8 mouse cellular contexts compared by ENCODE assay signal in the genomic region with DNA sequence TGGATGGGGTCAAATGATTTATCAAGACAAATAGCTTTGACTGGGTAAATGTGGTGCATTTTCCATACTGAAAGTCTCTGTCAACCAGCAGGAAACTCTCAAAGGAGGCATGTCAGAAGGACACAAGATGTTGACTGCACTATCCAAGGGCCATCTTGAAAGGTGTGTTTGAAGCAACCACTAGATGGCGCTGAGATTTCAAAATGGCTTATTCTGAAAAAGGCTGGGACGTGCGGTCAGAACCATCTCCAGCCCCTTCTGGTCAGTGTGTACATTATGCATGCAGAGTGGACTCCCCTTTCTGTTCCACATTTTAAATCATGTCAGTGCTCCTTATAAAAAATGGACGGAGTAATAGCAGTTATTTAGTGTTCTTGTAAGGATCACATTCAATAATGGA.
DNase-seq lines count a peak whose midpoint lies in the region; ATAC-seq and TF ChIP-seq lines count a peak whose summit lies in the region.

No protein-coding gene starts in this region.

- no peaks in the 10 kb centered on the region for H3K27me3 ChIP-seq in heart, adult 2 months (ENCODE audit: control insufficient read depth, insufficient read depth, low read length)
- H3K27me3 ChIP-seq in intestine, embryonic 16.5 days (replicated peaks; ENCODE audit: control insufficient read depth, insufficient read depth, low read length), result no peaks in the 10 kb centered on the region
- no peaks in the 10 kb centered on the region for H3K27me3 ChIP-seq in neural tube, embryonic 13.5 days

- H3K4me1 ChIP-seq in heart, adult 2 months (ENCODE audit: control insufficient read depth, insufficient read depth, low read length), result no peaks in the 10 kb centered on the region
- H3K4me1 ChIP-seq in ES-E14 (ENCODE audit: control insufficient read depth in 2 of 2, insufficient read depth in 2 of 2, low read length in 2 of 2, poor library complexity in 1 of 2), result no peaks in the 10 kb centered on the region
- no peaks in the 10 kb centered on the region for H3K4me1 ChIP-seq in intestine, embryonic 16.5 days (ENCODE audit: control insufficient read depth, insufficient read depth, low read length)
- no peaks in the 10 kb centered on the region for H3K4me1 ChIP-seq in neural tube, embryonic 13.5 days (replicated peaks)

- intact Hi-C loops in heart, adult 2 months (cut with DNase I), result loop anchor here (10.0 kb wide), 1 partner anchor 1425 kb away; no protein-coding TSS in a partner anchor
- intact Hi-C loops in left cerebral cortex, postnatal 4 days (cut with DNase I), result no loop called here

- TF ChIP-seq EP300 in heart, adult 2 months (IDR thresholded peaks at IDR 0.05; ENCODE audit: insufficient read depth, low read depth, low read length), result no peak

- no peak overlapping the region for H3K4me2 ChIP-seq in intestine, embryonic 16.5 days (ENCODE audit: low read depth, low read length)
- no peak overlapping the region for H3K4me2 ChIP-seq in neural tube, embryonic 13.5 days

- TF ChIP-seq CTCF in heart, adult 2 months (IDR thresholded peaks at IDR 0.05), result peak; percentile 70

- 13% methylated on average over 4 of the region's 4 CpGs for WGBS in heart, adult 2 months
- 10% methylated on average over 4 of the region's 4 CpGs for WGBS in intestine, embryonic 16.5 days
- 4% methylated on average over 4 of the region's 4 CpGs for WGBS in neural tube, embryonic 13.5 days

- no peak overlapping the region for H3K4me3 ChIP-seq in heart, adult 2 months
- H3K4me3 ChIP-seq in ES-E14 (ENCODE audit: insufficient read depth in 1 of 2, low read depth in 1 of 2, low read length in 2 of 2, poor library complexity in 1 of 2, severe bottlenecking in 1 of 2), result no peak overlapping the region
- H3K4me3 ChIP-seq in intestine, embryonic 16.5 days (ENCODE audit: low read length), result no peak overlapping the region
- no peak overlapping the region for H3K4me3 ChIP-seq in neural tube, embryonic 13.5 days

- TF ChIP-seq POLR2A in heart, adult 2 months (IDR thresholded peaks at IDR 0.05; ENCODE audit: insufficient read depth, low read depth, low read length), result no peak

- in situ Hi-C loops in ES-E14 (cut with MboI; ENCODE audit: low sequenced_read_pairs in 2 of 2, unreplicated experiment in 2 of 2), result no loop called here

- no peak for DNase-seq in heart, adult 2 months
- DNase-seq in heart, adult 9 months (ENCODE audit: low spot score in 2 of 2), result no peak
- peak; percentile 47 for DNase-seq in ES-E14 (ENCODE audit: low read depth, low spot score)
- peak; percentile 89 for DNase-seq in embryo, embryonic 10 days (ENCODE audit: low spot score)
- DNase-seq in left cerebral cortex, postnatal 4 days, result peak; percentile 53

- no peak overlapping the region for H3K27ac ChIP-seq in heart, adult 2 months
- no peak overlapping the region for H3K27ac ChIP-seq in ES-E14 (ENCODE audit: insufficient read depth, low read depth, low read length, poor library complexity, severe bottlenecking)
- no peak overlapping the region for H3K27ac ChIP-seq in intestine, embryonic 16.5 days (ENCODE audit: low read length)
- no peak overlapping the region for H3K27ac ChIP-seq in neural tube, embryonic 13.5 days (replicated peaks)

- no peaks in the 10 kb centered on the region for H3K36me3 ChIP-seq in heart, adult 2 months (ENCODE audit: control insufficient read depth, insufficient read depth, low read length)
- no peaks in the 10 kb centered on the region for H3K36me3 ChIP-seq in ES-E14 (ENCODE audit: control insufficient read depth, insufficient read depth, low read length, poor library complexity, severe bottlenecking)
- no peaks in the 10 kb centered on the region for H3K36me3 ChIP-seq in intestine, embryonic 16.5 days (ENCODE audit: control insufficient read depth, insufficient read depth, low read length)
- no peaks in the 10 kb centered on the region for H3K36me3 ChIP-seq in neural tube, embryonic 13.5 days

- 0 out of 2 replicates have a peak, but pooled peaks have one; percentile 46 for ATAC-seq in intestine, embryonic 16.5 days
- ATAC-seq in neural tube, embryonic 13.5 days (ENCODE audit: low read depth), result peak; percentile 40; the same call in 1 of the 2 replicates
- no peak for ATAC-seq in granulocyte monocyte progenitor cell, adult 5-6 weeks (replicated peaks; ENCODE audit: poor library complexity, severe bottlenecking)

- H3K9ac ChIP-seq in heart, adult 2 months (ENCODE audit: low read depth, low read length), result no peak overlapping the region
- no peak overlapping the region for H3K9ac ChIP-seq in ES-E14 (ENCODE audit: insufficient read depth, low read depth, low read length, poor library complexity, severe bottlenecking)
- no peak overlapping the region for H3K9ac ChIP-seq in intestine, embryonic 16.5 days (ENCODE audit: low read depth, low read length)
- H3K9ac ChIP-seq in neural tube, embryonic 13.5 days, result no peak overlapping the region

- H3K79me2 ChIP-seq in heart, adult 2 months (replicated peaks; ENCODE audit: control insufficient read depth, insufficient read depth, low read length), result no peaks in the 10 kb centered on the region

- H3K9me3 ChIP-seq in ES-E14 (ENCODE audit: control insufficient read depth, insufficient read depth, low read depth, low read length), result no peaks in the 10 kb centered on the region
- no peaks in the 10 kb centered on the region for H3K9me3 ChIP-seq in intestine, embryonic 16.5 days (ENCODE audit: control insufficient read depth, low read length)
- H3K9me3 ChIP-seq in neural tube, embryonic 13.5 days, result no peaks in the 10 kb centered on the region

TF ChIP-seq in ES-E14, 5 proteins besides CTCF, POLR2A, EP300 and RAD21:
- TF ChIP-seq HCFC1 (IDR thresholded peaks at IDR 0.05; ENCODE audit: borderline replicate concordance, insufficient read depth, low read length), result no peak
- no peak for TF ChIP-seq CHD2 (IDR thresholded peaks at IDR 0.05; ENCODE audit: low read depth, low read length)
- peak; percentile 49; the same call in 1 of the 2 replicates for TF ChIP-seq ZC3H11A (IDR thresholded peaks at IDR 0.05; ENCODE audit: borderline replicate concordance, low read depth, low read length)
- TF ChIP-seq MAFK (IDR thresholded peaks at IDR 0.05; ENCODE audit: insufficient read depth, low read depth, low read length), result no peak
- no peak for TF ChIP-seq ZNF384 (IDR thresholded peaks at IDR 0.05; ENCODE audit: low read depth, low read length)
TF ChIP-seq in ES-E14: peak in this region for 1.

Comparison
In these comparisons a context has a peak if more than half of its experiments do, and no peak if none do; other contexts are left out.
1. DNase-seq: peak in ES-E14 (single experiment), embryo, embryonic 10 days (single experiment) and left cerebral cortex, postnatal 4 days (single experiment); none in heart, adult 2 months (0 of 2) and heart, adult 9 months (0 of 2).